Mouse (Mus musculus) ovary, postnatal 36 days (tissue): ENCODE results near the gene 3830406C13Rik.
A peak's percentile ranks its signal among the peaks of the same experiment; 100 is the strongest.

Experiments
- DNase-seq: peaks from one replicate; pipeline ENCODE4 v3.0.0; 2022; ENCODE audit warnings: low spot score, mixed read lengths

Gene 3830406C13Rik

DNA sequence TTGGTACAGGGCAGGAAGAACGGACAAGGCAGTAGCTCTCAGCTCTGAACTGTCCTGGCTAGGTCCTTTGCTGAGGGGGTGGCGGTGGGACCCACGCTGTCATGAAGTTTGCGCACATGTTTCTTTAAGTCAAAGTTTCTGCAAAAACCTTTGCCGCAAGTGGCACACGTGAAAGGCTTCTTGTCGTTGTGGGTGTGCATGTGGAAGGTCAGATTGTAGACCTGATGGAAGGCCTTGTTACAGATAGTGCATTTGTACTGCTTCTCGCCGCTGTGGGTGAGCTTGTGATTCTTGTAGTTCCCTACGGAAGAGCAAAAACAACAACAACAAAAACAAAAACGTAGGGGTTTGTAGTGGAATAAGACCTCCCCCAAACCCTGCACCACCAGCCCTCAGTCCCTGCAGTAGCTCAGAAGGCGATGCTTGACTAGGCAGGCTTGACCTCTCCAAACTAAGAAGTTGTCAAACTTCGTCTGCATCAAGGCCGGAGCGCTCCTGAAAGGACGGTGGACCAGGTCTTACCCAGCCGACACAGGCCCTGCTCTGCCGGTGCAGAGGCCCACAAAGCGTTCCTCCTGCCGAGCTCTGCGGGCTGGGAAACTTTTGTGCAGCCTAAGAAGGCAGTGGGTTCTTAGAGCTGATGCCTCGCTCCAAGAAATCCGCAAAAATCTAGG is 58.6 kb downstream of the 3830406C13Rik start:
- no peak for DNase-seq

DNA sequence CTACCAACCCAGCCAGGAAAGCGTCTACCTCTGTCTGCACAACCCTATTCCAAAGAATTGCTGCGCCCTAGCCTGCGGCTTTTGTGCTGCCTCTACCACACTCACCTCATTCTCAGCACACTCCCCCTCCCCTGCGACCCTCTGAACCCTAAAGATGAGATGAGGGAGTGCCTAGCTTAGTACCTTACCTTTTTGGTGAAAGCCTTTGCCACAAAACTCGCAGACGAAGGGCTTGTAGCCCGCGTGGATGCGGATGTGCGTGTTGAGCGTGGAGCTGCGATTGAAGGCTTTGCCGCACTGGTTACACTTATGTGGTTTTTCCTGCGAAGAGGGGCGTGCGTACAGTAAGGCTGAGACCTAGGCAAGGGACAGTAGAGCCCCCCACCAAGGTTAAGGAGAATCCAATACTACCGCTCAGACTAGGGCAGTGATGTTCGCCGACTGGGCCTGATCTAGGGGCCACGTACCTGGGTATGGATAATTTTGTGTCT is 59.5 kb downstream of the 3830406C13Rik start:
- no peak for DNase-seq

GRCm38 (mm10) chr14:12344061-12344745 is 60.2 kb downstream of the 3830406C13Rik start:
- no peak for DNase-seq

GRCm38 (mm10) chr14:12344746-12345240 is 60.8 kb downstream of the 3830406C13Rik start:
- peak; percentile 23 for DNase-seq

DNA sequence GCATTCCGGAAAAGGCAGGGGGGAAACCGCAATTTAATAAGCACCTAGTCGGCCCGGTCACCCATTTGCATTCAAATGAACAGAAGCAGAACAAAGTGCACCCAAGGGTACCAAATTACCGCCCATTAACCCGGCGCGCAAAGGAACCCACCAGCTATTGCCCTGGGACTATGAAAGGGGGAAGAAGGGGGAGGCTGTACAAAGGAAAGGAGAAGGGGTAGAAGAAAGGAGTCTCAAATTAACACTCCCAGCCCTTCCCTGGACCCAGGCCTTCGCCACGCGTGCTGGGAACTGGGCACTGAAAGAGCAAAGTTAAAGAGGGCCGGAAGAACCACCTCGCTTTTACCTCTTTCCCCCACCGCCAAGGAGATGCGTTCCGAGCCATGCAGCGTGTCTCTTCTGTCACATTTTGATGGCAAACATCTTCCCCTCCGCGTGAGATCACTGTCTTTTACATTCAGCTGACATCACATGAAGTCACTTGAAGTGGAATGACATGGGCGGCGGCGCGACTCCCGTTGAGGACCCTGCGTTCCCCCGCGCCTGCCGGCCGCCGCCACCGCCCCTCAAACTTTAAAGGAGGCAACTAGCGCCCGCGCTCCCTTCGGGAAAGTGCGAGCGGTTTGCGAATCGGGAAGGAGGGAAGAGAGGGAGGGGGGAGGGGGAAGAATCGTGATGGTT is 61.4 kb downstream of the 3830406C13Rik start:
- DNase-seq = no peak

DNA sequence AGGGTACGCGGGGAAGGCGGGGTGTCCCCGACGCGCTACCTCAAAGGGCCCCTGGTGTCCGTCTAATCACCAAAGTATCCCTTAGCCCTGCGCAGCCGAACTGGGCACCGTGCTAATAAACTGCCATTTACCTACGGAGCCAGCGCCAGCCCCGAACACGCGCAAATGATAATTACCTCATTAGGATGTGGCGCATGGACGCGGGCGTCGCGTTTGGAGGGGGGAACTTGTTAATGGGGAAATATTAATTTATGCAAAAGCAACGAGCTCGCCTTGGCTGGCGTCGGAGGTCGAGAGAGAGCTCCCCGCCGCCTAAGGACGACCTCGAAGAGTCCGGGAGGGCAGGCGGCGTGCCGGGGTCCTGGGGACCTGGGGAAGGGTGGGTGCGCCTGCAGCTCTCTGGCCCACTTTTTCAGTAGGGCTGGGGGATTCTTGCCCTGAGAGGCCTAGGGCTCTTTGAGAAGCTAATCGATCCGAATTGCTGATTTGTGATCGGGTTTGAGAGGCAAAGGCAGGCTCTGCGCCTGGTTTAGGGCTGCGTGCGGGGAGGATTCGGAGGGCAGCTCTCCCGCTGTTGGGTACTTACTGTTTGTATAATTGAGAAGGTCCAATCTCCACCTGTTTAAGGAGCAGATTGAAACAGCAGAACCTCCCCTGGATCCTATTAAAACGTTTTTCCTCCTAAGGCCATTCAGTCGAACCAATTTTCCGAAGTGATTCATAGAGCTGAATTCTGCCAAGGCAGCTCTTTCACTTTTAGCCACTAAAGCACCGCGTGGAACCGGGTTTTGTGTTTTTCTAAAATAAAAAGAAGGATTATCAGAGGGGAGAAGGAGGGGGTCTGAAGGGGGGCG is 62.3 kb downstream of the 3830406C13Rik start:
- DNase-seq = no peak

DNA sequence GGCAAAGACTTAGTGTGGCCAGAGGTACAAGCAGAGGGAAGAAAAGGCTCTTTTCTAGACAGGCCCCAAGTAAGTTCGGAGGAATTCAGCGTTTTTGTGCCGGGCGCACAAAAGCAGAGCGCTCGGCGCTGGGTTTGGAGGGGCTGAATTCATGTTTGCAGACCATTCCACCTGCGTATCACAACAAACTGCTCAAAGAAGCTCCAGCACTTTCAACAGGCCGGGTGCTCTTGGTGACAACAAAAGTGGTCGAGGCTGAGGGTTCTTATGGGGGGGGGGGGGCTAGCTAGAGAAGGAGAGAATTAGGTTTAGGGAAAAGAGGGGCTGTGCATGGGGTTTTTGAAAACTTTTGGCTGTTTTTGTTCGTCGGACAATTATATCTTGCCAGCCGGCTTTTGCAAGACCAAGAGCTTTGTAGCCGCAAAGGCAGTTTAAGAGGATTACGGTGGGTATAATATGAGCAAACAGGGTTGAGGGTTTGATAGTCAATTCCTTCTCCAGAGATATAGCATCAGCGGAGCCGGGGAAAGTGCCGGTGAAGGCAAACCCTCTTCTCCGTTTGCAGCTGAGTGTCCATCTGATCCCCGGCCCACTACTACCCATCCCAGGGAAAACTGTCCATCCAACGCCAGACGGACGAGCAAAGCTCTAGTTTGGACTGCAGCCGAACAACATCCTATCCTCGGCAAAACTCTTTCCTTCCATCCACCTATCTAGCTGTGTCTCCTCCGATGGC is 63.1 kb downstream of the 3830406C13Rik start:
- DNase-seq = no peak

GRCm38 (mm10) chr14:12348089-12348488 is 64.1 kb downstream of the 3830406C13Rik start, which contains the start of gene Fezf2:
TSS of gene Fezf2 (minus strand) at chr14:12348189.
- no peak for DNase-seq

GRCm38 (mm10) chr14:12349334-12350090 is 65.5 kb downstream of the 3830406C13Rik start:
- no peak for DNase-seq

DNA sequence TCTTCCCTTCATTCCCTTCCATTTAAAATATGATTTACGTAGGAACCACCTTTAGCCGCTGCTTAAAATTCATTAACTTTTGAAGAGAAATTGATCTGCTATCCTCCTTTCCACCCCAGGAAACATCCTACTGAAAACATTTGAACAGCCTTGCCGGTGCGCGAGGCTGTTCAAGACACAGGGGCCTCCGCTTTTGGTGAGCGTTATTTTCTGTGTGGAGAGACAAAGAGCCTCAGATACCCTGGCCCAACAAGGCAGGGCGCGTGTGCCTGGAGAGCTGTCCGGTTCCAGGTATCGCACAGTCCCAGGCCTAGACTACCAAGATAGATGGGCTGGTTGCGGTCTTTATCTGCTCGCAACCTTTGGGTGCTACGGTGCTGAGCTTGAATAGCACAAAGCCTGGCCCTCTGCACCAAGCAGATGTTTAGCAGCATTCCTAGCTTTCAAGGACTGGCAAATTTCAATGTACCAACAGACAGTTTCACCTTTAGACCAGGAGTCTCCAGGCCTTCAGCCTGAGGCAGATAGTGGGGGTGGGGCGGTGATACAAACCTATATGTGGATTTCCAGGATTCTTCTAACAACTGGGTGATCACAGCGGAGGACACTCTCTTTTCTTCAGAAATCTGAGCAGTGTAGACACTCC is 66.4 kb downstream of the 3830406C13Rik start:
- no peak for DNase-seq
